Mouse (Mus musculus) ES-E14 (cell line): ENCODE data around the gene Eepd1.
"Not testable (repeated sequence)": the region's sequence is repeated elsewhere in the genome, so short reads cannot be mapped to it uniquely, and the experiment has no call there.

Source experiments
- HCFC1 ChIP-seq: IDR thresholded peaks from 2 replicates; pipeline ENCODE4 v1.6.1; 2012; ENCODE audit warnings: low read length, inconsistent platforms, borderline replicate concordance; ENCODE audit not compliant: insufficient read depth
- ZNF384 ChIP-seq: IDR thresholded peaks from 2 replicates; pipeline ENCODE4 v1.6.1; 2012; ENCODE audit warnings: low read depth, low read length, inconsistent platforms

- TF ChIP-seq ZNF384, HCFC1: not testable (repeated sequence)
These were observed 41.3 kb upstream of the Eepd1 start for GRCm38 (mm10) chr9:25440046-25440445.
